Mouse (Mus musculus) heart, adult 9 months (tissue): Measurements from ENCODE around the gene Prokr1.
"Not testable (repeated sequence)": the region's sequence is repeated elsewhere in the genome, so short reads cannot be mapped to it uniquely, and the experiment has no call there.

ENCODE experiments used
- DNase-seq, 2 experiments: peaks; one replicate each; pipeline ENCODE4 v3.0.0; 2022; ENCODE audit warnings: low spot score in 2 of 2

Prokr1 gene

GRCm38 (mm10) chr6:87590394-87591281, at the start of gene Prokr1:
Gene Prokr1, minus strand, starts transcription at chr6:87590743.
- peak in 1 of 2 experiments; percentile 18 for DNase-seq

GRCm38 (mm10) chr6:87638134-87638660, 47.7 kb upstream of the Prokr1 start:
- no peak for DNase-seq

GRCm38 (mm10) chr6:87632176-87632575, 41.6 kb upstream of the Prokr1 start:
- DNase-seq = no peak

GRCm38 (mm10) chr6:87628936-87629335, 38.4 kb upstream of the Prokr1 start:
- DNase-seq = not testable (repeated sequence)

GRCm38 (mm10) chr6:87623151-87623550, 32.6 kb upstream of the Prokr1 start:
- DNase-seq = no peak

GRCm38 (mm10) chr6:87621281-87621680, 30.7 kb upstream of the Prokr1 start:
- peak; percentile 4 to 8 for DNase-seq

GRCm38 (mm10) chr6:87618021-87618420, 27.5 kb upstream of the Prokr1 start:
- no peak for DNase-seq

GRCm38 (mm10) chr6:87615696-87616083, 25.1 kb upstream of the Prokr1 start:
- no peak for DNase-seq

GRCm38 (mm10) chr6:87614794-87615695, 24.5 kb upstream of the Prokr1 start:
- peak in 1 of 2 experiments; percentile 7 for DNase-seq

- peak in 1 of 2 experiments; percentile 35 for DNase-seq
These were observed 9.3 kb upstream of the Prokr1 start for GRCm38 (mm10) chr6:87599825-87600224.

- DNase-seq = no peak
These were observed 6.7 kb upstream of the Prokr1 start for GRCm38 (mm10) chr6:87597116-87597833.

- no peak for DNase-seq
These were observed 3.6 kb upstream of the Prokr1 start for GRCm38 (mm10) chr6:87594188-87594587.

GRCm38 (mm10) chr6:87589718-87590393, 687 bp downstream of the Prokr1 start:
- DNase-seq = no peak

- no peak for DNase-seq
These were observed 6.6 kb downstream of the Prokr1 start for GRCm38 (mm10) chr6:87583991-87584390.

- no peak for DNase-seq
These were observed 7.3 kb downstream of the Prokr1 start for GRCm38 (mm10) chr6:87583183-87583611.

- DNase-seq = peak; percentile 57 to 65
These were observed 8.1 kb downstream of the Prokr1 start for GRCm38 (mm10) chr6:87582456-87582855.

GRCm38 (mm10) chr6:87581581-87581980, 9.0 kb downstream of the Prokr1 start:
- no peak for DNase-seq

GRCm38 (mm10) chr6:87581071-87581470, 9.5 kb downstream of the Prokr1 start:
- DNase-seq = no peak

GRCm38 (mm10) chr6:87578247-87578646, 12.3 kb downstream of the Prokr1 start:
- DNase-seq = no peak

GRCm38 (mm10) chr6:87576648-87577330, 13.8 kb downstream of the Prokr1 start:
- DNase-seq = no peak
